Mouse (Mus musculus): ENCODE measurements around the gene Zfp94.

DNA sequence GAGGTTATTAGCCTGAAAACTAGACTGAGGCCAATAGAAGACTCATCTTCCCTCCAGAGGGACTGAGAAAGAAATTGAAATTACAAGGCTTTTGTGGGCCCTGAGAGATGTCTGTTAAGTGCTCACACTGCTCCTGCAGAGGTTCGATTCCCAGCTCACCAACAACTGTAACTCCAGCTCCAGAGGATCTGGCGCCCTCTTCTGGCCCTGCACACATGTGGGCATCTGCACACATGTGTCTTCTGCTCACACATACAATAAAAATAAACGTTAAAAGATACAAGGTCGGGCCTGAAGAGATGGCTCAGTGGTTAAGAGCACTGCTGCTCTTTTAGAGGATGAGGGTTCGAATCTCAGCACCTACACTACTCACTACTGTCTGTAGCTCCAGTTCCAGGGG is 30.0 kb upstream of the Zfp94 start:
- TF ChIP-seq E2F4 (IDR thresholded peaks at IDR 0.05; ENCODE audit: insufficient read depth) (no peak), MAX (IDR thresholded peaks at IDR 0.05; ENCODE audit: low read depth) (no peak), POLR2A (IDR thresholded peaks at IDR 0.05; ENCODE audit: insufficient read length, low read depth) (no peak), CEBPB (IDR thresholded peaks at IDR 0.05; ENCODE audit: insufficient read depth, poor library complexity, severe bottlenecking) (no peak), POLR2AphosphoS2 (IDR thresholded peaks at IDR 0.05; ENCODE audit: insufficient read length, low read depth) (no peak), TCF12 (IDR thresholded peaks at IDR 0.05; ENCODE audit: insufficient read depth, poor library complexity, severe bottlenecking) (no peak), REST (IDR thresholded peaks at IDR 0.05; ENCODE audit: insufficient read depth, insufficient read length) (no peak)
